Mouse (Mus musculus): ENCODE results near the gene Faf2. TPM values are rescaled to one million over a fixed set of nuclear protein-coding genes. Genes with fewer than 3 reads are reported as not detected.

Gene Faf2
- total and polyA plus RNA-seq, 3 experiments, result 31.4 to 39.3 TPM; not detected in 1

DNA sequence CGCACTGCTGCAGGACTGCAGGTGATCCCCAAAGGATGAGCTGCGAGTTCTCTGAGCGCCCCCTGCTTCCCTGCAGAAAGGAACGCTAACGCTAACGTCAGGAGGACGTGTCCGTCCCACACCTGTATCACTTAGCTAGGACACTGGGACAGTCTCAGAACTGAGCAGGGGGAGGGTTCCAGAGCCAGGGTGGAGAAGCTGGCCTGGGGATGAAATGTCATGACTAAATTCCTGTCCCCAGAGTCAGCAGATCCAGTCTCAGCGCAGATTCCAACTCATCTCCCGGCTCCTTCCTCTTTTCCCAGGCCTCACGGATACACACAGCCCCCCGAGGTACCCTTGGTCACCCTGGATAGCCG is 11.0 kb upstream of the Faf2 start:
- Histone ChIP-seq H3K79me2 (ENCODE audit: control insufficient read depth, insufficient read depth, low read length, poor library complexity) (peaks cover 3% of the 10 kb centered on the region; the same call in 1 of the 2 replicates), H3K9ac (ENCODE audit: control insufficient read depth, low read depth, low read length, poor library complexity, severe bottlenecking) (peak overlapping the region; percentile 78), H3K9me3 (replicated peaks; ENCODE audit: insufficient read depth, low read length) (no peaks in the 10 kb centered on the region), H3K27ac (ENCODE audit: control insufficient read depth, low read depth, low read length) (no peak overlapping the region), H3K4me1 (ENCODE audit: control insufficient read depth in 1 of 2, insufficient read depth in 2 of 2, low read length in 2 of 2) (peaks cover 0 to 5% of the 10 kb centered on the region in 2 experiments; a peak in 2 of 4 replicates), H3K4me3 (ENCODE audit: control insufficient read depth in 1 of 2, insufficient read depth in 1 of 2, low read depth in 2 of 2, low read length in 2 of 2) (peak overlapping the region; percentile 73 to 87), H3K27me3 (ENCODE audit: control insufficient read depth in 1 of 2, insufficient read depth in 2 of 2, low read length in 2 of 2) (no peaks in the 10 kb centered on the region), H3K36me3 (ENCODE audit: control insufficient read depth in 1 of 2, insufficient read depth in 2 of 2, low read length in 2 of 2) (no peaks in the 10 kb centered on the region)
- no peak for DNase-seq (ENCODE audit: low read depth, low spot score)
- TF ChIP-seq USF1 (IDR thresholded peaks at IDR 0.05; ENCODE audit: low read depth, low read length) (no peak), POLR2A (IDR thresholded peaks at IDR 0.05; ENCODE audit: control insufficient read depth in 1 of 2, insufficient read depth in 1 of 2, low read depth in 1 of 2, low read length in 2 of 2, poor library complexity in 1 of 2) (0 out of 4 replicates have a peak, but pooled peaks of 1 of the 2 experiments have one; percentile 5)

DNA sequence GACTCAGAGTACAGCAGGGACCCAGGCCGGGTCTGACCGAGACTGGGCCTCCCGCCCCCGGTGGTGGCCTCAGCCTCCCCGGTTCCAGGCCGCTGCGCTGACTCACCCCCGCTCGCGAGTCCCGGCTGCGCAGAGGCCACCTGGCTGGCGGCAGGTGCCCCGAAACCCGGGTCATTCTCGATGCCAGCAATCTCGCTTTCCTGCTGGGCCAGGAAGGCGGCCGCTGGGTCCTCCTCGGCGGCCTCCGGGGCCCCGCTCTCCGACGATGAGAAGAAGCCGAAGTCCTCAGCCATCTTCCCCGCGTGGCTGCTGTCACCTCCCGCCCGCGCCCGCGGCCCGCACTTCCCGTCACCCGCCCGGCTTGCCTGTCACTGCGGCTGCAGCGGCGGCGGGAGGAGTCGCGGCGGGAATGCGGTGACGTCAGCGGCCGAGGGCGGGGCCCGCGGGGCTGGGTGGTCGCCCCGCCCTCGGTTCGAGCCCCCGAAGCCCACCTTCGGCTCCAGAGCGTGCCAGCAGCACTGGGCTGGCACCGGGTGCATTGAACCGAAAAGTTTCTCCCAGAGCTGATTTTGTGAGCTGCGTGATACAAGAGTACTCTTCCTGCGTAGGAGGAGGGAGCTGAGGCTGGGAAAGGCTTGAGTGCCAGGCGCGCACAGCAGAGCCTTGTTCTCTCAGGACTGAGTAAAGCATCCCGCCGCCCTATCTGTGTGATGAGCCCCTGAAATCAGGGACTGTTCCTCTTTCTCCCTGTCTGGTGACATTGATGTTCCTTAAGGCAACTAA is 10.4 kb upstream of the Faf2 start, which contains the start of gene Cltb:
Gene Cltb, minus strand, starts transcription at position 373 of the 783 bp plus-strand sequence.
- Histone ChIP-seq H3K36me3 (ENCODE audit: control insufficient read depth in 1 of 2, insufficient read depth in 2 of 2, low read length in 2 of 2) (no peaks in the 10 kb centered on the region), H3K79me2 (ENCODE audit: control insufficient read depth, insufficient read depth, low read length, poor library complexity) (peaks cover 3% of the 10 kb centered on the region; the same call in 1 of the 2 replicates), H3K9me3 (replicated peaks; ENCODE audit: insufficient read depth, low read length) (no peaks in the 10 kb centered on the region), H3K27ac (ENCODE audit: control insufficient read depth, low read depth, low read length) (no peak within 1 kb of the TSS), H3K4me1 (ENCODE audit: control insufficient read depth in 1 of 2, insufficient read depth in 2 of 2, low read length in 2 of 2) (peaks cover 0 to 5% of the 10 kb centered on the region in 2 experiments; a peak in 2 of 4 replicates), H3K9ac (ENCODE audit: control insufficient read depth, low read depth, low read length, poor library complexity, severe bottlenecking) (peak within 1 kb of the TSS; percentile 78), H3K4me3 (ENCODE audit: control insufficient read depth in 1 of 2, insufficient read depth in 1 of 2, low read depth in 2 of 2, low read length in 2 of 2) (peak within 1 kb of the TSS; percentile 73 to 87), H3K27me3 (ENCODE audit: control insufficient read depth in 1 of 2, insufficient read depth in 2 of 2, low read length in 2 of 2) (no peaks in the 10 kb centered on the region)
- peak; percentile 80 for DNase-seq (ENCODE audit: low read depth, low spot score)
- TF ChIP-seq MAX (IDR thresholded peaks at IDR 0.05; ENCODE audit: low read length) (no peak), SIN3A (IDR thresholded peaks at IDR 0.05; ENCODE audit: low read length) (peak; percentile 45; the same call in 1 of the 2 replicates), MEF2A (IDR thresholded peaks at IDR 0.05; ENCODE audit: extremely low read depth, insufficient replicate concordance, low read depth, low read length, poor library complexity, severe bottlenecking) (no peak), ETS1 (IDR thresholded peaks at IDR 0.05; ENCODE audit: low read depth, low read length) (0 out of 2 replicates have a peak, but pooled peaks have one; percentile 12), ZNF384 (IDR thresholded peaks at IDR 0.05; ENCODE audit: low read depth, low read length) (no peak), GATA1 (IDR thresholded peaks at IDR 0.05; ENCODE audit: low read depth, low read length) (no peak), TCF12 (IDR thresholded peaks at IDR 0.05; ENCODE audit: low read depth, low read length) (no peak), MYB (IDR thresholded peaks at IDR 0.05; ENCODE audit: low read depth, low read length) (no peak), TBP (IDR thresholded peaks at IDR 0.05; ENCODE audit: low read depth, low read length) (no peak), MAZ (IDR thresholded peaks at IDR 0.05; ENCODE audit: low read depth, low read length) (peak; percentile 20; the same call in 1 of the 2 replicates), KAT2A (conservative IDR thresholded peaks at IDR 0.05; ENCODE audit: low read depth, low read length) (no peak), MAFK (IDR thresholded peaks at IDR 0.05; ENCODE audit: borderline replicate concordance, low read depth, low read length) (no peak), CHD2 (IDR thresholded peaks at IDR 0.05; ENCODE audit: low read length) (no peak), CHD1 (IDR thresholded peaks at IDR 0.05; ENCODE audit: low read depth, low read length) (no peak), USF1 (IDR thresholded peaks at IDR 0.05; ENCODE audit: low read depth, low read length) (no peak), E2F4 (IDR thresholded peaks at IDR 0.05; ENCODE audit: borderline replicate concordance, low read depth, low read length) (no peak), NELFE (IDR thresholded peaks at IDR 0.05; ENCODE audit: low read depth, low read length) (peak; percentile 59), MXI1 (IDR thresholded peaks at IDR 0.05; ENCODE audit: low read depth, low read length) (peak; percentile 51; the same call in 1 of the 2 replicates), POLR2AphosphoS2 (IDR thresholded peaks at IDR 0.05; ENCODE audit: low read length) (no peak), ZKSCAN1 (IDR thresholded peaks at IDR 0.05; ENCODE audit: low read depth, low read length) (no peak), TAL1 (IDR thresholded peaks at IDR 0.05; ENCODE audit: low read length) (no peak), EP300 (IDR thresholded peaks at IDR 0.05; ENCODE audit: low read depth in 1 of 2, low read length in 2 of 2) (no peak), GABPA (IDR thresholded peaks at IDR 0.05; ENCODE audit: low read depth, low read length) (no peak), USF2 (IDR thresholded peaks at IDR 0.05; ENCODE audit: borderline replicate concordance in 1 of 2, insufficient read depth in 1 of 2, low read depth in 1 of 2, low read length in 2 of 2) (no peak), CTCF (IDR thresholded peaks at IDR 0.05 in 2 of 3, conservative IDR thresholded peaks at IDR 0.05 in 1 of 3; ENCODE audit: control insufficient read depth in 1 of 3, insufficient read depth in 1 of 3, low read depth in 2 of 3, low read length in 3 of 3, poor library complexity in 1 of 3, severe bottlenecking in 1 of 3) (no peak), ZMIZ1 (IDR thresholded peaks at IDR 0.05; ENCODE audit: low read depth, low read length) (no peak), RAD21 (IDR thresholded peaks at IDR 0.05; ENCODE audit: low read depth, low read length) (no peak), POLR2A (IDR thresholded peaks at IDR 0.05; ENCODE audit: control insufficient read depth in 1 of 2, insufficient read depth in 1 of 2, low read depth in 1 of 2, low read length in 2 of 2, poor library complexity in 1 of 2) (peak; percentile 42 to 60; a peak in 1 of 4 replicates), RCOR1 (IDR thresholded peaks at IDR 0.05; ENCODE audit: low read depth, low read length) (peak; percentile 53; the same call in 1 of the 2 replicates), ELF1 (IDR thresholded peaks at IDR 0.05; ENCODE audit: low read depth, low read length) (no peak)
